Mouse (Mus musculus): ENCODE results near the gene Lrp6.

Lrp6 gene

DNA sequence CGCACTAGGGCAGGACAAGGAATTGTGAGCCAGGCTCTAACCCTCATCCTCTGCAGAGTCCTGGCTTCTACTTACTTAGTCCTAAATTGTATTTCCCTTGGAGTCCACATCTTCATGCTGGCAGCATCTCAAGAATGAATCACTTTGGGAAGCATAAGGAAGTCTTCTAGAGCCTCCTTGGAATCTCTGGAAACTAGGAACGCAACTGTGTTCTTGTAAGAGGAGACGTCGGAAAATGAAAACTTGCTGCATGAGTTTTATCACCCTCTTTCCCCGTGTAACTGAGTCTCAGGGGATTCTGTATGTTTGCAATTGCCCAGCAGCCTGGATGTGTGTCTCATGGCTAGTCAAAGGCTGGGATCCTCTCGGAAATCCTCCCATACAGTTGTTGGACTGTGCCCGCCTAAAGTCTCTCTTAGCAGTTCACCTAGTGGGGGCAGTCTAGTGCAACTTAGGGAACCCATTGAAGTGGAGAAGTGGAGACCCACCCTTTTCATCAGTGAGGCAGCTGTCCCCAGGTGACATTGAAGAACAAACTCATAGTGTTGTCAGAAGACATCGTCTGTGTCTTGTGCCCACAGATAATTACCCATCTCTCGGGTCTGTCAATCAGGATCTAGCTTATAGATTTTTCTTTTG lies 136.5 kb downstream of the Lrp6 start:
- DNase-seq = no peak

DNA sequence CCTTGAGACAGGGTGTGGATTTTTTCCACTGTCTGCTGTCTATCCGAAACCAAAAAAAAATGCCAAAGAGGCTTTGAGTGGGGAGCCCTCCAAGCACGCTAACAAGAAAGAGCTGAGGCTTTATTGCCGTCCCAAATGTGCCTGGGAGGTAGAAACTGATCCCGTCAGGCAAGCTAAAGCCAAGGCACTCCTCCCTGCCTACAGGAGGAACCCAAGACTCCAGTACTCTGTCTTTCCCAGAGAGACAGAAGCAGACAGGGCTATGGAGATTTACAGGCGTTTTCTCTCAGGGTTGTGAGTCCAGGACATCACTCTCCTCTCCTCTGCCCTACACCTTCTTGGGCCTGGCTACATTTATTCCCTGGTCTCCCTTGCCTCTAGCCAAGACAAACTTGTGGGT lies 138.3 kb downstream of the Lrp6 start:
- DNase-seq = no peak

DNA sequence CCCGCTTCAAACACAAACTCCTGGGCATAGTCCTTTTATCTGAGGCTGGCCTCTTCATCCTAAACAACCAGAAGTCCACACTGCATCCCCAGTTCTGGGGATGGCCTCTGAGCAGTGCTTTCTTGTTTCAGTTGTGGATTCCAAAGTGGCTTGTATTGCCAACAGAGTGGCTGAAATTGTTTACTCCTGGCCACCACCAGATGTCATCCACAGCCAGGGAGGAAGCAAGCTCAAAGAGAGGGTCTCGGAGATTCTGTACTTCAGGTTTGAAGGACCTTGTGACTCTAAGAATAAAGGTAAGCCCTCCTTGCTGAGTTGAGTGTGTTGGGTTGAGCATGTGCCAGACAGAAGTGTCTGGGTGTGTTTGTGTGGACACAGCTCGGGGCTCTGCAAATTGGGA lies 139.6 kb downstream of the Lrp6 start:
- DNase-seq = no peak

DNA sequence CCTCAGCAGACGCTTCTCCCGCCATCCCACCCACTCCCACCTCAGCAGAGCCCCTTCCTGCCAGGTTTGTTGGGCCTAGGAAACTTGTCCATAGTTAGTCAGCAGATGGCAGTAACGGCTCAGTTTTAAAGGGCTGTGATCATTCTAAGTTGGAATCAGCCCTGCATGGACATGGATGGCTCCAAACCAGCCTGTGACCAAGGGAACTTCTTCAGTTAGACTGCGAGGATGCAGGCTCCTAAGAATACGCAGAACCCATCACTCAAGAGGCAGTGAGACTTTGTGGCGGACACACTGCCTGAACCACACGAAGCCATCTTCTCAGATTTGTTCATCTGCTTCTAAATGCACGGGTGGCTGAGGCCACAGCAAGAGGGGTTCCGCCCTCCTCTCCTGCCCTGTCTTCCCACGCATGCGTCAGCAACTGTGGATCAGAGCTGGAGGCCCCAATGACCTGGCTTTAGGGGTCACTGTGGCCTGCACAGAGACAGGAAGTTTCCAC lies 141.5 kb downstream of the Lrp6 start:
- DNase-seq = peak; percentile 56

DNA sequence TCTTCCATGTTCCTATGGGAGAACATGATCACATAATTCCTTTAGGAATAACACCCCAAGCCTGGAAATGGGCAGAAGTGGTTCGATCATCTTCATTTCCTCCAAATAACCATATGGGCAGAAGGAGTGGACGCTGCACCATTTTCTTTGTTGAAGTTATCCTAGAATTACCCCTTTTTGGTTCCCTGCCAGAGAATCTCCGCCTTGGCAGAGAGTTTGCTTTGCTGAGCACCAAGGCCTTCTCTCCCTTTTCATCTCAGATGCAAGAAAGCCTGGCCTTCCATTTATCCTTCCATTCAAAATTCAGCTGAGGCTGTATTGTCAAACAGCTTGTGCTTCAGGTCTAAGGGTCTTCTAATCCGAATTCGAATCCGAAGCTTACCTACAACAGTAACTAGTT lies 144.8 kb downstream of the Lrp6 start:
- no peak for DNase-seq

DNA sequence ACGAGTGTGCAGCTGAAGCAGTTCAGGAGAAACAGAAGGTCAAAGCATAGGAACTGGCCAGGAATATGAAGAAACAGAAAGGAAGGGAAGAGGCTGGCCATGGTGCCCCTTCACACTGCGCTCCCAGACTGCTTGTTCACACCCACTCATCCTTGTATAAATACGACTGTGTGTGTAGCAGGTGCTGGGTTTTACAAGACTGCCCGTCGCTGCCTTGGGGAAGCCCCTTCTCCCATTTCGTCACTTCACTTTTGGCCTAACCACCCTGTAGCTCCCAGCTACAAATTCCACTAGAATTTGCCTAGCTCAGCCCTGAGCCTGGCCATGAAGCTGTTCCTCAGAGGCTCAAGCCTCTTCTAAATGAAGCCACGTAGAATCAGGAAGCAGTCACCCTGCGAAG lies 146.4 kb downstream of the Lrp6 start:
- DNase-seq = no peak

DNA sequence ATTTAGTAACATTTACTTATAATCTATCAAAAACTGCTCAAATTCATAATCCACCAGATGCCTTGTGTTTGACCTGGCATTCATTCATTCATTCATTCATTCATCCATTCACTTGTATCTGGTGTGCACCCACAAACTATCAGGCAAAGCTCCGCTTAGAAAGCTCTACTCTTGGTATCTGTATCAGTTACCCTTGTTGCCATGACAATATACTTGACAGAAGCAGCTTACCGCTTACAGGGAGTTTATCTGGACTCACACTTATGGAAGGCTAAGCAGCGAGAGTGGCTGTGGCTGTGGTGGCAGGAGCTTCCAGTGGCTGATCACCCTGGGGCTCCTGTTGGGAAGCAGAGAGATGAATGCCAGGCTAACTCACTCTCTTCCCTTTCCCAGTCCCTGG lies 148.9 kb downstream of the Lrp6 start:
- no peak for DNase-seq

DNA sequence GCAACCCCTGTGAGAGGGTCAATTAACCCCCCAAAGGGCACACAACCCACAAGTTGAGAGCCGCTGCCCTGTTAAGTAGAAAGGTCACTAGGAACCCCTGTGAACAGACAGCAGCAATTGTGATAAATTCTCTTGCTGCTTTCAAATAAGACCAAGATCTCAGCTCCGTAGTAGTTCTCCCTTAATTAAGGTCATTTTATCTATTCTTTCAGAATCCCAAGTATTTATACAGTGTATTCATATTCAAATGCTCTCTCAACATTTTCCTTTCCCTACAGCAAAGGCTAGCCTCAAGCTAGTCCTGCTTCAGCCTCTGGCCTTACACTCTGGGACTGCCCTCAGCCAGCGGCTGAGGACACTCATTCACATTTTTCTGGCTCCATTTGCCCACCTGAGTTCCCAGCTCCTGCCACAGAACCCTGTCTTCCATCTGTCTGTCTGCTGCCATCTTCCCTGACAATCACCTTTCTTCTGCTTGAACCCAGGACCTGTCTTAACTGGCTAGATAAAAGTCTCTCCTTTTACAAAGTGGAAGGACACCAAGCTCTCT lies 150.1 kb downstream of the Lrp6 start:
- DNase-seq = no peak

DNA sequence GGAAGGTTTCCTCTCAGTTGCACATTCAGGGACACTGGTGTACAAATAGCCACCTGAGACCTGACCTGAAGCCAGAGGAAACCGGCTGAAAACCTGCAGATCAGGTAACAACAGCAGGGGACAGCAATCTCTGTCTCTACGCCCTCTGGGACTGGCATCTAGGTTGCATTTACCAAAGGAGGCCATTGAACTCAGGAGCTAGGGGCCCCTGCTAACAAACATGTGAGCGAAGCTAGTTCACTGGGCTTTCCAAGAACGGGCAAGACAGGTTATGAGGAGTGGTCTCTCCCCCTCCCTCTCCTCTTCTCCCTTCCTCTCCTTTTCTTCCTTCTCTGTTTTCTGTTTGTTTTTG lies 152.3 kb downstream of the Lrp6 start:
- DNase-seq = no peak

DNA sequence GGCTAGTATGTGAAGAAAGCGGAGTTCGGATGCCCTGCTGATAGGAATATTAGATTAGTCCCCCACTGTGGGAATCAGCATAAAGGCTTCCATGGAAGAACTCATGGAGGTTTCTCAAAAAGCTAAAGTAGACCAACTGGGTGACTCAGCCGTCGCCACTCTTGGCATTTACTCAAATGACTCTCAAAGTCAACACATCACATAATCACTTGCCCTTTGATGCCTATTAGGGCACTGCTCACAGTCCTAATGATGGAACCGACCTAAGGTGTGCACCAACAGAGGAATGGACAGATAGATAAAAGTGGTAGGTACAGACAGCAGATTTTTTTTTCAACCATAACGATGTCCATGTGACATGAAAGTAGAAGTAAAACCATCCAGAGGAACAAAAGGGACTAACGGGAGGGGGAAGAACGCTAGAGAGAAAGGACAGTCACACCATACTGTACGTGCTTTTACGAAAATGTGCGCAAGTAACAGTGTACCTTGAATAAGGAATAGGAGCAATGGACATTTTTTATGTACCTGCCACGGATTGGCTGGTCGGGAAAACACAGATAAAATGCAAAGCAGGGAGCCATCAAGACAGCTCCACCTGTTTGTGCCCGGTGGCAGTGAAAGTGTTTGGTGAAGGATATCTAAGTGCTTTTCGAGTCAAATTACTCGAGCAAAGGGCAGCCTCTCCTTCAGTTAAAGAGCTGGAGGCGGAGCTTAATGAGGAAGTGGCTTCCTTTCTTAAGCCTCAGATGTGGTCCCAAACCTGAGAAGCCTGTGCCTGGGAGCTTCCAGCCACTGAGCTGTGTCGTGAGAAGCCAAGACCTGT lies 152.8 kb downstream of the Lrp6 start:
- peak; percentile 57 for DNase-seq

DNA sequence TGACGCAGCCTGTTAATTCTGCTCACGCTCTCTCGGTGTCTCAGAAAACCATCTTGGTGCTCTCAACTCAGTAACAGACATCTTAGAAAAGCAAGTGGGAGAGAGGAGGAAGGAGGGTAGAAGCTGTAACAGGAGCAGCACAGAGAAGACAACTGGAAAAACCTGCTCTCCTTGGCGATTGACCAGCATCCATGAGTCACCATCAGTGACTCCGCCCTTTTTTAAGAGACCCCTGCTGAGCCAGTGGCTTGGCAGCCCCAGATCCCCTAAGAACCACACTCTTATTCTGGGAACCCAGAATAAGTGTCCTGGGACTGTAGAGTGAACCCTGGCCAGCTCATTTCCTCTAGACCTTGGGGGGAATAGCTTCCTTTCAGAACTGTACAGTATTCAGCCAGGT lies 159.5 kb downstream of the Lrp6 start:
- DNase-seq = no peak

DNA sequence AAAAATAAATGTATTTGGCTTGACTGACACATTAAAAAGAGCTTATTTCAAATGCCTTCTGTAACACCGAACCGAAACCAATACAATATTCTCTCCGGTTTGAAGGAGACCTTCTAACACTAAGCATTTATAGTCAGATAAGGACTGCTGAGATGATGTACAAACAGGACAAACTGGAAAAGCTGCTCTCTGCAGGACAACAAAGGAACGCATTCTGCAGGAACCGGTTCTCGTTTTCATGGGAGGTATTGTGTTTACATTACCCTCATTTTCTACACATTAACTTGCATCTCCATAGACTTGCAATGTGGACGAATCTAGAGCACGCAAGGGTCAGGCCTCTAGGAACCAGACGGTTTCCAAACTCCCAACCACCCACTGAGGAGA lies 163.1 kb downstream of the Lrp6 start:
- no peak for DNase-seq

DNA sequence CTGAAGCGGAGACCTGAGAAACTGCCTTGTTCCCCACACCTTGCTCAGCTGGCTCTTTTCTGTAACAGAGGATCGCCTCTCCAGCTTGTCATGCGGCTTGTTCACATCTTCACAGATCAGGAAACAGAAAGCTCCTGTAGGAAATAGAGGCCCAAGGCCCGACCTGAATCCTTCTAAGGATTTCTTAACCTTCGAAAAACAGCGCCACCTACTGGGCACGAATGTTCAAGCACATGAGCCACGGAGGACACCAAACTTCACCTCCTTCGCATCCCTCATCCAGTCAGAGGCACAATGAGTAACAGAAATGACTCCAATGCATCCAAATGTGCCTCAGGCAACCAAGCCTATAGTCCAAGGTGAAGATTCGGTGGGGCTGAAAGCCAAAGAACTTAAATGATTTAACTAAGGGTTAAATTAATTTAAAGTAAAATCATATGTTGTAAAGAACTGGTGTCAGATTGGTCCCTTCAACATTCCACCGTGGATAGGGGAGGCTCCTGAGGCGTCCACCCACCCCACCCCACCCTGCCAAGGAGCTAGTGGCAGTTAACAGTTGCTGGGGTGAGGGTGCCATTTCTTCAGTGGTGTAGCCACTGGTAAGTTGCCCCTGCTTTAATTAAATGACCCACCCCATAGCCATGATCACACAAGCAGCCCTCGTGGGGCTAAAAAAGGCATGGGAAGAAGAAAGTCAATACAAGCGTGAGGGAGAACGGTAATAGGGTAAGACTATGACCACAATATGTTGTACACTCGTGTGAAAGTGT lies 163.7 kb downstream of the Lrp6 start:
- DNase-seq = peak; percentile 88

Data from thymus, postnatal 4 days (tissue).